Mouse (Mus musculus) brown adipose tissue, adult 24 weeks (tissue): Measurements from ENCODE around the gene Gm27235. TPM values are rescaled to one million over a fixed set of nuclear protein-coding genes. Genes with fewer than 3 reads are reported as not detected.
"Not testable (repeated sequence)": the region's sequence is repeated elsewhere in the genome, so short reads cannot be mapped to it uniquely, and the experiment has no call there.

ENCODE experiments used
- H3K27ac ChIP-seq: fragments of 200-500 bp; replicated peaks from 2 replicates; pipeline ENCODE4 v1.5.1; 2012; ENCODE audit warnings: low read depth, mild to moderate bottlenecking, low read length
- H3K4me1 ChIP-seq: fragments of 200-500 bp; 2 replicates; pipeline ENCODE4 v1.6.1; 2012; ENCODE audit warnings: low read length, mixed read lengths; ENCODE audit not compliant: control insufficient read depth, insufficient read depth, insufficient read length
- H3K4me3 ChIP-seq: fragments of 200-500 bp; 2 replicates; pipeline ENCODE4 v1.5.1; 2012; ENCODE audit warnings: low read depth, mild to moderate bottlenecking, low read length, moderate library complexity; ENCODE audit not compliant: insufficient read depth
- polyA plus RNA-seq: library from polyadenylated mRNA; stranded (reverse); fragments of >200 nt; gene quantifications from 2 replicates; pipeline ENCODE4 v1.2.4, GENCODE M21; 2012; ENCODE audit not compliant: missing spikeins, insufficient read depth, insufficient read length

Gm27235 gene
- not detected in 2 replicates for polyA plus RNA-seq

DNA sequence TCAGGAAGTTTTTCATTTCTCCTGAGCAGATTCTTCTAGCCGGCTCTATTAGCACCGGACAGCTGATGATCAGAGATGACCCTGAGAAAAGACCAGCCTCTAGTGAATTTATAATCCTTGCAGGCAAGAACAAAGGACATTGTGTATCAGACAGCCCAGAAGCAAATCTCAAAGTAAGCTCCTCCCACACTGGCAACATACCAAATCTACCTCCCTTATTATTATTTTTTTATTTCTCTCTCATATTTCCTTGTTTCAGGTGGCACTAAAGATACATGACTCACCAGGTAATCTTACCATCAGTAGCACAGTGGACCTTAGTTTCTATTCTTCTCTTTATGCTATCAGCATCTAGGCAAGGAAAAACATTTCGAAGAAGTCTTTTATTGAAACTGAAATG is at the start of gene Gm27235, which contains the start of gene D730048I06Rik:
Gene Gm27235, minus strand, starts transcription at position 101 of the 400 bp plus-strand sequence.
Gene D730048I06Rik, minus strand, starts transcription at position 112 of the 400 bp plus-strand sequence.
- H3K4me1 ChIP-seq = no peaks in the 10 kb centered on the region
- no peak within 1 kb of the TSS for H3K4me3 ChIP-seq
- no peak within 1 kb of the TSS for H3K27ac ChIP-seq

DNA sequence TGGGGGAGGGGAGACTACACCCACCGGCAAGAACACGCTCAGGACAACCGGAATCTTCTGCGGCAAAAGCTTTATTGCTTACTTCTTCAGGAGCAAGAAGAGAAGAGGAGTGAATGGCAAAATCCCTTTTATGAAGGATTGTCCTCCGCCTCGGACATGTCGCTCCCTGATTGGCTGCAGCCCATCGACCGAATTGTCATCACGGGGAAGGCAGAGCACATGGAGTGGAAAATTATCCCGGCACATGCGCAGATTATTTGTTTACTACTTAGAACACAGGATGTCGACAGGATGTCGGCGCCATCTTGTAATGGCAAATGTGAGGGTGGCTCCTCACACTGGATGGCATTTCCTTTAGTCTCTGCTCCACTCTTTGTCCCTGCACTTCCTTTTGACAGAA is 28.0 kb upstream of the Gm27235 start:
- H3K27ac ChIP-seq, H3K4me3 ChIP-seq, H3K4me1 ChIP-seq: not testable (repeated sequence)

DNA sequence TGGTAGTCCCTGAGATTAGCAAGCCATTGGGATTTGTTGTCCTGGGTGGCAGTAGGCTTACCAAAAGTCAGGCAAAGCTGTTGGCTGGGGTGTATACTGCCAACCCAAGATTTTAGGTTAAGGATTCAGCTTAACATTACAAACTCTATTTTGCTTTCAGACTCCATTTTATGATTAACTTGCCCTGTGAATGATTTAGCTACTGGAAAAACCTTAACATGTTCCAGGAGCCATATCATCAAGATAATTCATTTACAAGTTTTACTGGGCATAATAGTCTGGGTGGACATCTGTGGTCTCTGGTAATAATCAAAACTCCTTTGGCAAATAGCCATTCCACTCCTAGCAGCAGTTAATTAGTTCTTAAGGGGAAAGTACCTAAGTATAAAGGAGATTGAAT is 8.2 kb upstream of the Gm27235 start:
- Histone ChIP-seq H3K4me1 (no peaks in the 10 kb centered on the region), H3K4me3 (no peak overlapping the region), H3K27ac (no peak overlapping the region)

DNA sequence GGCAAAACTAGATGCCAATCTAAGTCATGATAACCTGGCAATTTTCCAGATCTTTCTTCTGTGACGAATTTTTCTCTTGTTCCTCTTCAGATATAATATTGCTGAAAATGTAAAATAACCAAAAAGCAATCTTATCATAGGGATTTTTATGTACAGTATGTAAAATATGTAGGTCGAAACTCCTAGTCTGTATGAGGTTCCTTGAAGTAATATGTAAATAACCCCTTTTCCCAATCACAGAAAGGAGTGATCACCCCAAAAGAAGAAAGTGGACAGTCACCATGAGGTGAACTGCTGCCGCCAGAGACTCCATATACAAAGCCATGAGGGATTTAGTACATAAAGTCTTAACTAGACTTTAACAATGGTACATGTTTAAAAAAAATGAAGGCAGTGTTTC is 11.9 kb downstream of the Gm27235 start, which contains the start of gene Gm17727:
Gene Gm17727, minus strand, starts transcription at position 101 of the 400 bp plus-strand sequence.
- no peaks in the 10 kb centered on the region for H3K4me1 ChIP-seq
- H3K27ac ChIP-seq = no peak within 1 kb of the TSS
- no peak within 1 kb of the TSS for H3K4me3 ChIP-seq

DNA sequence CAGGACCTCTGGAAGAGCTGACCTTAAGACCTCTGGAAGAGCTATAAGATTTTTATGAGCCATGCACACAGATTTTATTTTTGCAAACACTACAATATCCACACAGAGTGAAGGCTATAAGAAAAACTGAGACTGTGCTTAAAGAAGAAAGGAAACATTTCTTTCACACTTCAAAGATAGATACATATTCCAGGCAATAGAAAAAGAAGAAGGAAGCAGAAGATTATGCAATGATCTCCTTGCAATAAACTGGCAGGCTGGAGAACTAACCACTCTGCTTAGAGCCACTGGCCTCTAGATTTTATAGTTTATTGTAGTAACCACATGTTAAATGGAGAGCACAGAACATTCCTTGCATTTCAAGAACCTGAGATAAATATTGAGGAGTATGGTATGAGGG is 33.1 kb downstream of the Gm27235 start:
- no peak overlapping the region for H3K4me3 ChIP-seq
- no peak overlapping the region for H3K27ac ChIP-seq
- no peaks in the 10 kb centered on the region for H3K4me1 ChIP-seq

DNA sequence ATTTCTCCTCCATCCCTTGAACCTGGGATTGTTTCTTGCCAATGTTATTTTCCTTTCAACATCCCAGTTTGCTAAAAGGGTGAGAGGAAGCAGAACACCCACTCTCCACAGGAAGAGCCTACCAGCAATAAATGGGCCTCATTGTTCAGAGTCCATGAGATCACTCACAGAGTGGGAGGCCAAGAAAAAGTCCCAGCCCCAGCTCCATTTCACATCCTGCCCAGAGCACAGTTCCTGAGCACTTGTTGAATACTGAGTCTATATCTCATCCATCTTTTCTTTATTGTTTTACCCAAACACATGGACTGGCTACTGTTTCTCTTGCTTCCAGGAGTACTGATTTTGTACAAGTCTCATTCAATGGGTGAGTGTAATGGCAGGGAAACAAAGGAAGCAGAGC is 49.2 kb downstream of the Gm27235 start, which contains the start of gene Gm17677:
Gene Gm17677, plus strand, starts transcription at position 301 of the 400 bp plus-strand sequence.
- H3K4me3 ChIP-seq = no peak within 1 kb of the TSS
- H3K4me1 ChIP-seq = no peaks in the 10 kb centered on the region
- no peak within 1 kb of the TSS for H3K27ac ChIP-seq

Other genes starting within 250 kb of the Gm27235 start
- not detected in 2 replicates for gene Ddx25, start 231.6 kb downstream of the Gm27235 start, polyA plus RNA-seq
- gene Pus3, start 231.5 kb downstream of the Gm27235 start, polyA plus RNA-seq = 4.4 and 7.6 TPM in 2 replicates
- not detected in 2 replicates for gene Pate2, start 219.8 kb downstream of the Gm27235 start, polyA plus RNA-seq
- 2.0 and 6.2 TPM in 2 replicates for gene Hyls1, start 219.7 kb downstream of the Gm27235 start, polyA plus RNA-seq
- not detected in 2 replicates for gene Pate4, start 178.2 kb downstream of the Gm27235 start, polyA plus RNA-seq
- gene Pate3, start 141.9 kb downstream of the Gm27235 start, polyA plus RNA-seq = not detected in 2 replicates
- gene Pate1, start 102.7 kb downstream of the Gm27235 start, polyA plus RNA-seq = not detected in 2 replicates
- not detected in 2 replicates for gene Gm17677, start 49.1 kb downstream of the Gm27235 start, polyA plus RNA-seq
- not detected in 2 replicates for gene Gm17727, start 12.0 kb downstream of the Gm27235 start, polyA plus RNA-seq
- not detected in 2 replicates for gene D730048I06Rik, start within 50 bp of the Gm27235 start, polyA plus RNA-seq
- not detected in 2 replicates for gene 9230110F15Rik, start 54.0 kb upstream of the Gm27235 start, polyA plus RNA-seq
- not detected in 2 replicates for gene 9230113P08Rik, start 118.3 kb upstream of the Gm27235 start, polyA plus RNA-seq